Mouse (Mus musculus): ENCODE results near the gene Fut1.

The Fut1 gene

DNA sequence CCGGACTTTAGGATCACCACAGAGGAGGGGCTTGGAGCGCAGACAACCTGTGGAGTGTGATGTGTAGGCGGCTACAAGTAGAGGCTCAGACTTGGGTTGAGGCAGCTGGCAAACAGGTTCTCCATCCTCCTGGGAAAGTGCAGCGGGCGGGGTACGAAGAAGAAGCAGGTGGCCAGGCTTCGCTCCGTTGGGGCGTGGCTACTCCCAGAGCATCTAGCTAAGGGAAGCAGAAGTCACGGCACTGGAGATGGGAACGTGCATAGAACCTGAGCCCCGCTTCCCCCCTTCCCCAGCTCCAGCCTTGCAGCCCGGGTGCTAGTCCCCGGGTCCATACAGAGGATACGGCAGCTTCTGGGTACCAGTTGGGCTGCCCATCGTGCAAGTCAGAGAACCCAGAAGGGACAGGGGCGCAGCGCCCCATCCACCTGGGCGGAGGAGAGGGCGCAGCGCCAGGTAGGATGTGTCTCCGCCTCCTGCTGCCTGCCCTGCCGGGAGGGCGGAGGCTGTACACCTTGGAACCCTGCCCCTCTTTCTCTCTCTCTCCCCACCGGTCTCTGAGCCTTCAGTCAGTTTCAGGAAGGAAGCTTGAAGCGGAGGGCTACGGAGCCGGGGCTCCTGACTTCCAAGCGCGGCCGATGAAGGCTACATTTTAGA is at the start of gene Fut1:
Fut1 (plus strand) TSS at position 248 of the 654 bp plus-strand sequence.
- DNase-seq (ENCODE audit: low spot score in 2 of 2) = no peak

DNA sequence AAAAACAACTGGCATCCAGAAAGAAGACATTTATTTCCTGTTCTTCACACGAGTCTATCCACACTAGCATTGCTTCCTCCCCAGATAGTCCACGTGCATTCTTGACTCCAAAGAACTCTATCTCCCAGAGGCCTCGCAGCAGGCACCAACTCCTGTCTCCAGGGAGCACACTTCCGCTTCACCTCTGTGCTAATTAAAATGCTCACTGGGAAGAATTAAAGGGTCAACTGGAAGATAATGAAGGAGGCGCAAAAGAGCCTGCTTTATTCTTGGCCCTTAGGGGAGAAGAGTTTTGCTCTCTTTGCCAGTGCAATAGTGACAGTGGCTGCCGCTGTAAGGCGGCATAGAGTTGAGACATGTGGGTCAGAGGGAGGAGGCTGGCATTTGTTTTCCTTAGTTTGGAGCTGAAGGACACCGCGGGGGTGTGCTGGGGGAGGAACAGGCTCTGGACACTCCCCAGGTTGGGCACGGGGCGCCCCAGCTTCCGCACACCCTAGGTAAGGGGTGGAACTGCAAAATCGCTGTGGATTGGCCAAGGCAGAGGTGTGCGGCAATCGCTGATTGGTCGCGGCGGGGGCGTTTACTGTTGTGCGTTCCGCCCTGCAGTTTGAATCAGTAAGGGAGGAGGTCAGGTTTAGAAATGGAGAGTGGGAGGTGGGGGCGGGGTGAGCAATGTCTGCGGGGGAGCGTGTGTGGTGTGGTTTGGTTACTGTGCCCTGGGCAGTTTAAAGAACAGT is 49.1 kb upstream of the Fut1 start:
- DNase-seq (ENCODE audit: low spot score in 2 of 2) = peak; percentile 88 to 89

DNA sequence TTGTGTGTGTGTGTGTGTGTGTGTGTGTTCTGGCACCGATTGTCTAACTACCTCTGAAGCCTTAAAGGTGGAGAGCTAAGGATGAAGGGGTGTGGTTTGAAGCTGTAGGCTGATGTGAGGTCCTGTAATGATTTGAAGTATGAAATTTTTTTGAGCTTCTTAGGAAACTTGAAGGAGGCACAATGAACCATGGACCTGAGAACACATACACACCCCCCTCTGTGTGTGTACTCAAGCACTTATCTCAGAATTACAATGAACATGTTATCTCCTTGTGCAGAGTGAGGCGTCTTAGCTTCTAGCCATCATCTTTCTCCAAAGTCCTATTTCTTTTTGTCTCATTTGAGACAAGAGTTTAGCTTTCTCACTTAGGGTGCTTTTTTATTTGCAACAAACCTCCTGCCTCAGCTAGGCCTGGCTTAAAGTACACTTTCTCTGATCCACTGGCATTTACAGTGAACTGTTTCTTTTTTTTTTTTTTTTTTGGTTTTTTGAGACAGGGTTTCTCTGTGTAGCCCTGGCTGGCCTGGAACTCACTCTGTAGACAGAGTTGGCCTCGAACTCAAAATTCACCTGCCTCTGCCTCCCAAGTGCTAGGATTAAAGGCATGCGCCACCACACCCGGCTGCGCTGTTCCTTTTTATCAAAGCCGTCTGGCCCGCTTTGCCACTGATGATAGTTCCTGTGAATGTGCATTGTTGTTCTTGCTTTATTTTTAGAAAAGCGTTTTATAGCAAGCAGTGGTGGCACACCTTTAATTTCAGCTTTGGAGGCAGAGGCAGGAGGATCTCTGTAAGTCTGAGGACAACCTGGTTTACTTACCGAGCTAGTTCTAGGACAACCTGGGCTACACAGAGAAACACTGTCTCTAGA is 48.3 kb upstream of the Fut1 start:
- no peak for DNase-seq (ENCODE audit: low spot score in 2 of 2)

GRCm38 (mm10) chr7:45570103-45570741 is 46.9 kb upstream of the Fut1 start, which contains the start of gene Bcat2:
Bcat2 (plus strand) TSS chr7:45570153.
- peak; percentile 73 for DNase-seq (ENCODE audit: low spot score in 2 of 2)

- DNase-seq (ENCODE audit: low spot score in 2 of 2) = peak in 1 of 2 experiments; percentile 41
These were observed 45.1 kb upstream of the Fut1 start for GRCm38 (mm10) chr7:45571966-45572365.

DNA sequence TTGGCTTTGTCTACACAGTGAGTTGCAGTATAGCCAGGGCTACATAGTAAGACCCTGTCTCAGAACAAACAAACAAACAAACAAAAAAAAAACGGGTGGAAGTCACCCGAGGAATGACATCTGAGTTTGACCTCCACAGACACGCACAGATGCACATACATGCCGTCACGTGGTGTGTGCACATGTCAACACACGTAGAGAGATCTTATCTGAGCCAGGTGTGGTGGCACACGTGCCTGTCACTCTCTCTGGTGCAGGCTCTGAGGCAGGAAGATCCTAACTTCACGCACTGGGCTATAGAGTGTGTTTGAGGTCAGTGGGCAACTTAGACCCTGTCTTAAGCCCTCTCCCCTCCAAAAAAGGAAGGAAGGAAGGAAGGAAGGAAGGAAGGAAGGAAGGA is 43.1 kb upstream of the Fut1 start:
- DNase-seq (ENCODE audit: low spot score in 2 of 2) = peak; percentile 64 to 71

GRCm38 (mm10) chr7:45574472-45575379 is 42.4 kb upstream of the Fut1 start:
- DNase-seq (ENCODE audit: low spot score in 2 of 2) = no peak

GRCm38 (mm10) chr7:45585923-45586322 is 31.2 kb upstream of the Fut1 start:
- no peak for DNase-seq (ENCODE audit: low spot score in 2 of 2)

- no peak for DNase-seq (ENCODE audit: low spot score in 2 of 2)
These were observed 29.2 kb upstream of the Fut1 start for GRCm38 (mm10) chr7:45587631-45588592.

DNA sequence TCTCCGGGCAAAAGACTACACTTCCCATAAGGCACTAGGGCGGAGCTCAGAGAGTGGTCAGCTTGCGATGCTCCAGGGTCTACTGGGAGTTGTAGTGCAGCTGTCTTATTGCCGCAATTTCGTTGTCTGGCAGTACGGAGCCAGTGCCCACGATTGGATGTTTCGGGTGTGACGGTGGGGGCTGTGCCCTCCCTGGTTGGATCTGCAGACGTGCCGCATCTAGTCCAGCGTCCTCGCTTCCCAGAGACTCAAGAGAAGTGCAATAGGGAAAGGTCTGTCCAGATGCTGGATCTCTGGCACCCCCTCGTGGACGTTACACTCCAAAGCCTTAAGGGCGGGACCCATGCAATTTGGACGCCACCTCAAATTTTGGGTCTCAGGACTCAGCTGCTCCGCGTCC is 27.9 kb upstream of the Fut1 start:
- peak; percentile 61 to 79 for DNase-seq (ENCODE audit: low spot score in 2 of 2)

DNA sequence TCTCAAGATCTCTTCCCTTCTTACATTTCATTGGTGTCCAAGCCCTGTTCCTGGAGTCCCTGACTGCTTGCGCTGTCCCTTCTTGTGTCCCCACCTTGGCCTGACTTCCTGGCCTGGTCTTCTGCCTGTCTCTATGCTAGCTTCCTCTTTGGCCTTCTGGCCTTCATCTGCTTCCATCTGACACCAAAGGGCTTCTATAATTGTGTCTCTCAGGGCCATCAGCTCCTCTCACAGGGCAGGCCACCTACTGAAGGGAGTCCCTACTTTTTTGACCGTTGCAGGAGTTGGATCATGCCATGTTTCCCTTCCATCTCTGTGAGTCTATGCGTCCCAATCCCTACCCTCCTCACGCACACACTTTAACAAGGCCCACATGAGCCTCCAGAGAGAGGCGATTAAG is 27.2 kb upstream of the Fut1 start:
- DNase-seq (ENCODE audit: low spot score in 2 of 2) = no peak

- peak in 1 of 2 experiments; percentile 3 for DNase-seq (ENCODE audit: low spot score in 2 of 2)
These were observed 26.2 kb upstream of the Fut1 start for GRCm38 (mm10) chr7:45590874-45591273.

DNA sequence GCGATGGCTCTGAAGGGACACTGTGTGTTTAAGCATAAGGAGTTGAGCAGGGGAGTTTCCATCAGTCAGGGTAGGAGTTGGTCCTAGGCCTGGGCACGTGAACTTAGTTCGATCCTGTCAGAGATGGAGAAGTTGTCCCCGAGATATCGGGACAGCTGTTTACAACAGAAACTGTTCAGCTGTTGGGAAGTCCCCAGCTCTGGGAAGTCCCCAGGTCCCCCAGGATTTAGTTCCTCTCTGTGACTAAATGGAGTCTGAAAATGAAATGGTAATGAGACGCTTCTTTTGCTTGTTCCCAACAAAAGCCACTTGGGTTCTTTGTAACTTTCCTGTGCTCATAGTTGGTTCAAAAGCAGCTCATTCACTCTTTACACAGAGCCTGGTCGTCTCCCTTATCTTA is 25.2 kb upstream of the Fut1 start:
- DNase-seq (ENCODE audit: low spot score in 2 of 2) = peak in 1 of 2 experiments; percentile 4

- peak; percentile 38 to 74 for DNase-seq (ENCODE audit: low spot score in 2 of 2)
These were observed 23.8 kb upstream of the Fut1 start for GRCm38 (mm10) chr7:45593118-45593815.

- peak in 1 of 2 experiments; percentile 2 for DNase-seq (ENCODE audit: low spot score in 2 of 2)
These were observed 21.9 kb upstream of the Fut1 start for GRCm38 (mm10) chr7:45595176-45595575.

DNA sequence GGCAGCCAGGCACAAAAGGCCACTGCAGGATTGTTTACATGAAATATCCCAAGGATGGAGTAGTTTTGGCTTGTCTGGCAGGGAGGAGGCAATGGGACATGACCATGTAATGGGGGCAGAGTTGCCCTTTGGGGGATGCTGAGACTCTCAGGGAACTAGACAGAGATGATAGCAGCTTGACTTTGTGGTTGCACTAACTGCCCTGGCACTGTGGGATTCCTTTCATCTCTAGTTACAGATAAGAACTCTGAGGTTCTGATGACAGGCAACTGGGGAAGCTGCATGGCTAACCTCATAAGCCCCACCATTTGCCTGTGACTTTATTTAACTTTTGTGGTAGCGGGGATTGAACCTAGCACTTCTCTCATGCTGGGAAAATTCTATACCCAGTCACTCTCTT is 21.0 kb upstream of the Fut1 start:
- no peak for DNase-seq (ENCODE audit: low spot score in 2 of 2)

DNA sequence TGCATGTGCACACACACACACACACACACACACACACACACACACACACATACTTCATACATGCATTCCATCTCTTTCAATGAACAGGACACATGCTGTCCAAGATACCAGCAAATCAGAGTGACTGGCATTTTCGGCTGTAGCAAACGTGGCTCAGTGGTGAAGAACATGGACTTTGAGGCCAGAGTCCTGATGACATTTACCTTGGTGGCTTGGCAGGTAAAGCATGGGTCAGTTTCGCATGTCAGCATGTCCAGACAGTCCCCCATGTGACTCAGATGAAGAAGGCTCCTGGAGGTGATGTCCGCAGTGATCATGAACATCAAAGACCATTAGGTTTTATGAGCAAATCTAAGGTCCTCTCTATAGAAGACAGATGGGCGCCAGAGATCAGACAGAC is 20.1 kb upstream of the Fut1 start:
- DNase-seq (ENCODE audit: low spot score in 2 of 2) = no peak

DNA sequence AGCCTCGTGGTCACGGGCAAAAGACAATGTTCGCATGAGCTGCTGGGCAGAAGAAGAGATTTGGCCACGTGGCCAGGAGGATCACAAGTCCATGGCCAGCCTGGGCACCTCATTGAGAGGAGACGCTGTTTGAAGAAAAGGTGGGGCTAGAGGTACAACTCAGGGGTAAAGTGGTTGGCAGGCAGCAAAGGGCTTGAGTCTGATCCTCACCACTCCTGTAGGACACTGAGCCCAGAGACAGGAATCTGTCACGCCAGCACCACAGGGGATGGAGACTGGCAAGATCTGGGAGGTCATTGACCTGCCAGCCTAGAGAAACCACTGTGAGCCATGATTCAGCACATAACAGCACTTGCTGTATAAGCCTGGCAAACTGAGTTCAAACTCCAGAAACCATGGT is 19.6 kb upstream of the Fut1 start:
- no peak for DNase-seq (ENCODE audit: low spot score in 2 of 2)
